Mouse (Mus musculus) stomach, postnatal 0 days (tissue): Measurements from ENCODE around the gene Kcnq4. TPM values are rescaled to one million over a fixed set of nuclear protein-coding genes. Genes with fewer than 3 reads are reported as not detected.
A peak's percentile ranks its signal among the peaks of the same experiment; 100 is the strongest.

Experiments
- ATAC-seq: fragments of 200-750 bp; cut with Nextera tagmentation; 2 replicates; pipeline ENCODE4 v1.8.0; 2017; ENCODE audit not compliant: low FRiP score, low TSS enrichment
- DNase-seq: peaks from one replicate; pipeline ENCODE4 v3.0.0-alpha.2; 2016; ENCODE audit warnings: low spot score
- H3K27ac ChIP-seq: fragments of 300-500 bp; sonication (generic); replicated peaks from 2 replicates; pipeline ENCODE4 v1.5.1; 2014; ENCODE audit warnings: mild to moderate bottlenecking, control low read depth
- H3K27me3 ChIP-seq: fragments of 300-500 bp; sonication (generic); 2 replicates; pipeline ENCODE4 v1.6.1; 2014; ENCODE audit warnings: low read length; ENCODE audit not compliant: control insufficient read depth, insufficient read depth
- H3K36me3 ChIP-seq: fragments of 300-500 bp; sonication (generic); 2 replicates; pipeline ENCODE4 v1.6.1; 2014; ENCODE audit warnings: low read length, mixed read lengths; ENCODE audit not compliant: control insufficient read depth, insufficient read depth
- H3K4me1 ChIP-seq: fragments of 300-500 bp; sonication (generic); replicated peaks from 2 replicates; pipeline ENCODE4 v1.6.1; 2014; ENCODE audit warnings: antibody characterized with exemption; ENCODE audit not compliant: control insufficient read depth, insufficient read depth
- H3K4me2 ChIP-seq: fragments of 300-500 bp; sonication (generic); replicated peaks from 2 replicates; pipeline ENCODE4 v1.6.1; 2014; ENCODE audit warnings: low read depth, mild to moderate bottlenecking, control low read depth, moderate library complexity
- H3K4me3 ChIP-seq: fragments of 300-500 bp; sonication (generic); 2 replicates; pipeline ENCODE4 v1.5.1; 2014; ENCODE audit warnings: low read depth, low read length, control low read depth
- H3K9ac ChIP-seq: fragments of 300-500 bp; sonication (generic); 2 replicates; pipeline ENCODE4 v1.6.1; 2014; ENCODE audit warnings: mild to moderate bottlenecking, low read length, control low read depth, mixed read lengths
- H3K9me3 ChIP-seq: fragments of 300-500 bp; sonication (generic); 2 replicates; pipeline ENCODE4 v1.6.1; 2016; ENCODE audit warnings: low read length; ENCODE audit not compliant: control insufficient read depth
- CTCF ChIP-seq: IDR thresholded peaks from 2 replicates; pipeline ENCODE4 v1.5.1; 2016; ENCODE audit warnings: antibody characterized with exemption, low read depth, mild to moderate bottlenecking, moderate library complexity
- EP300 ChIP-seq: optimal IDR thresholded peaks from 2 replicates; pipeline ENCODE3; 2016; ENCODE audit warnings: antibody characterized with exemption
- WGBS: fragments of 180-500 bp; shearing (Covaris S2); extraction: QIAGEN DNeasy Blood & Tissue Kit; methylation state at CpG from one replicate; pipeline ENCODE4 v1.1.7; 2014; 5-methylcytosine and 5-hydroxymethylcytosine counted together
- polyA plus RNA-seq: library from polyadenylated mRNA; unstranded; fragments of >200 nt; fragmentation: Nextera tagmentation; extraction: Ambion mirVana; gene quantifications from 2 replicates; pipeline ENCODE4 v1.2.1, GENCODE M21; 2015

The Kcnq4 gene
- polyA plus RNA-seq, 1 experiment from 2014 or later = 2.2 TPM

GRCm38 (mm10) chr4:120717591-120717990, 30.8 kb downstream of the Kcnq4 start:
- Histone ChIP-seq H3K4me1 (peaks cover 5% of the 10 kb centered on the region; the same call in 1 of the 2 replicates), H3K27me3 (no peaks in the 10 kb centered on the region), H3K36me3 (no peaks in the 10 kb centered on the region), H3K4me2 (no peak overlapping the region), H3K27ac (peak overlapping the region; percentile 35; the same call in 1 of the 2 replicates), H3K9me3 (no peaks in the 10 kb centered on the region), H3K4me3 (no peak overlapping the region), H3K9ac (no peak overlapping the region)
- 52% methylated on average over 8 of the region's 8 CpGs for WGBS
- TF ChIP-seq CTCF (no peak), EP300 (no peak)
- DNase-seq = no peak
- ATAC-seq = no peak; the same call in 1 of the 2 replicates

- no peak for DNase-seq
- TF ChIP-seq EP300 (no peak), CTCF (no peak)
- no peaks in the 10 kb centered on the region for H3K27me3 ChIP-seq
- H3K9ac ChIP-seq = no peak overlapping the region
- WGBS = 28% methylated on average over 12 of the region's 12 CpGs
- H3K4me1 ChIP-seq = peaks cover 5% of the 10 kb centered on the region; the same call in 1 of the 2 replicates
- H3K36me3 ChIP-seq = no peaks in the 10 kb centered on the region
- H3K4me2 ChIP-seq = peak overlapping the region; percentile 51
- no peak overlapping the region for H3K27ac ChIP-seq
- no peak for ATAC-seq
- H3K9me3 ChIP-seq = no peaks in the 10 kb centered on the region
- H3K4me3 ChIP-seq = peak overlapping the region; percentile 27
Measured at GRCm38 (mm10) chr4:120716765-120717164, 31.6 kb downstream of the Kcnq4 start.

GRCm38 (mm10) chr4:120716141-120716571, 32.3 kb downstream of the Kcnq4 start:
- H3K4me2 ChIP-seq = peak overlapping the region; percentile 51
- no peaks in the 10 kb centered on the region for H3K36me3 ChIP-seq
- H3K9me3 ChIP-seq = no peaks in the 10 kb centered on the region
- no peak for TF ChIP-seq EP300
- TF ChIP-seq CTCF = no peak
- H3K4me3 ChIP-seq = peak overlapping the region; percentile 27
- no peak overlapping the region for H3K9ac ChIP-seq
- H3K27ac ChIP-seq = no peak overlapping the region
- peaks cover 5% of the 10 kb centered on the region; the same call in 1 of the 2 replicates for H3K4me1 ChIP-seq
- H3K27me3 ChIP-seq = no peaks in the 10 kb centered on the region
- WGBS = 3% methylated on average over 11 of the region's 12 CpGs
- DNase-seq = peak; percentile 84
- peak; percentile 70 for ATAC-seq

- Histone ChIP-seq H3K9me3 (no peaks in the 10 kb centered on the region), H3K4me2 (no peak overlapping the region), H3K36me3 (no peaks in the 10 kb centered on the region), H3K27me3 (no peaks in the 10 kb centered on the region), H3K27ac (no peak overlapping the region), H3K4me3 (no peak overlapping the region), H3K9ac (no peak overlapping the region), H3K4me1 (peaks cover 5% of the 10 kb centered on the region; the same call in 1 of the 2 replicates)
- no peak for ATAC-seq
- WGBS = 72% methylated on average over 6 of the region's 6 CpGs
- TF ChIP-seq CTCF (no peak), EP300 (no peak)
- DNase-seq = no peak
Measured at GRCm38 (mm10) chr4:120713856-120714497, 34.4 kb downstream of the Kcnq4 start.

GRCm38 (mm10) chr4:120713021-120713420, 35.4 kb downstream of the Kcnq4 start:
- 85% methylated on average over 6 of the region's 6 CpGs for WGBS
- Histone ChIP-seq H3K4me2 (no peak overlapping the region), H3K9ac (no peak overlapping the region), H3K4me1 (peaks cover 5% of the 10 kb centered on the region; the same call in 1 of the 2 replicates), H3K27me3 (no peaks in the 10 kb centered on the region), H3K4me3 (no peak overlapping the region), H3K9me3 (no peaks in the 10 kb centered on the region), H3K36me3 (no peaks in the 10 kb centered on the region), H3K27ac (no peak overlapping the region)
- ATAC-seq = no peak; the same call in 1 of the 2 replicates
- DNase-seq = no peak
- TF ChIP-seq EP300 = no peak
- no peak for TF ChIP-seq CTCF

GRCm38 (mm10) chr4:120712236-120712635, 36.2 kb downstream of the Kcnq4 start:
- no peaks in the 10 kb centered on the region for H3K36me3 ChIP-seq
- no peak for DNase-seq
- H3K27ac ChIP-seq = no peak overlapping the region
- H3K4me2 ChIP-seq = no peak overlapping the region
- 63% methylated on average over 12 of the region's 12 CpGs for WGBS
- H3K4me1 ChIP-seq = peaks cover 5% of the 10 kb centered on the region; the same call in 1 of the 2 replicates
- H3K9ac ChIP-seq = no peak overlapping the region
- TF ChIP-seq EP300 = no peak
- TF ChIP-seq CTCF = no peak
- no peak for ATAC-seq
- H3K4me3 ChIP-seq = no peak overlapping the region
- no peaks in the 10 kb centered on the region for H3K9me3 ChIP-seq
- no peaks in the 10 kb centered on the region for H3K27me3 ChIP-seq
